Mouse (Mus musculus) heart, adult 8-10 months (tissue): ENCODE data around the gene Creg1. TPM values are rescaled to one million over a fixed set of nuclear protein-coding genes. Genes with fewer than 3 reads are reported as not detected.

Experiments used
- DNase-seq: peaks from one replicate; pipeline ENCODE4 v3.0.0; 2022; ENCODE audit warnings: low spot score
- total RNA-seq, 4 experiments: library from RNA; stranded (reverse); gene quantifications; 2 replicates each; pipeline ENCODE4 v1.2.4; 2022

The Creg1 gene
- total RNA-seq, 4 experiments from 2014 or later: 98.7 to 109 (median 103) TPM

GRCm38 (mm10) chr1:165786296-165786695 is 22.8 kb downstream of the Creg1 start:
- no peak for DNase-seq

DNA sequence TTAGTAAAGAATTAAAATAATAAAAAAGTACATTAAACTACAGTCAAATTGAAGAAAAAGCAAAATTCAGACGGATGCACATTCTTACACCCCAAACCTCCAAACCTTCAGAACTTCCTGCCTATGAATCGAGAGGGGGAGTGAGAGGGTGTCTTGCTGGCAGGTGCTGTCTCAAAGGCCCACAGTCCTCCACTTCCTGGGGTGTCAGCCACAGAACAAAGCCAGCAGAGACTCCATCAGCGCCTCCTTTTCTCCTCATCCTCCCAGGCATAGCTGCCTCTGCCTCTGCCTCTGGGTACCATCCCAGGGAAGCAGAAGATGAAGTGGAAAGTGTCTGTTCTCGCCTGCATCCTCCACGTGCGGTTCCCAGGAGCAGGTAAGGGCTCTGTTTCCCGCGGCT is 25.0 kb downstream of the Creg1 start, which contains the start of gene Cd247:
Gene Cd247 (plus strand): TSS at position 171 of the 400 bp plus-strand sequence.
- DNase-seq: no peak

- DNase-seq: no peak
Observed at GRCm38 (mm10) chr1:165789066-165789660, 25.6 kb downstream of the Creg1 start.

GRCm38 (mm10) chr1:165789963-165790362 is 26.4 kb downstream of the Creg1 start:
- no peak for DNase-seq

DNA sequence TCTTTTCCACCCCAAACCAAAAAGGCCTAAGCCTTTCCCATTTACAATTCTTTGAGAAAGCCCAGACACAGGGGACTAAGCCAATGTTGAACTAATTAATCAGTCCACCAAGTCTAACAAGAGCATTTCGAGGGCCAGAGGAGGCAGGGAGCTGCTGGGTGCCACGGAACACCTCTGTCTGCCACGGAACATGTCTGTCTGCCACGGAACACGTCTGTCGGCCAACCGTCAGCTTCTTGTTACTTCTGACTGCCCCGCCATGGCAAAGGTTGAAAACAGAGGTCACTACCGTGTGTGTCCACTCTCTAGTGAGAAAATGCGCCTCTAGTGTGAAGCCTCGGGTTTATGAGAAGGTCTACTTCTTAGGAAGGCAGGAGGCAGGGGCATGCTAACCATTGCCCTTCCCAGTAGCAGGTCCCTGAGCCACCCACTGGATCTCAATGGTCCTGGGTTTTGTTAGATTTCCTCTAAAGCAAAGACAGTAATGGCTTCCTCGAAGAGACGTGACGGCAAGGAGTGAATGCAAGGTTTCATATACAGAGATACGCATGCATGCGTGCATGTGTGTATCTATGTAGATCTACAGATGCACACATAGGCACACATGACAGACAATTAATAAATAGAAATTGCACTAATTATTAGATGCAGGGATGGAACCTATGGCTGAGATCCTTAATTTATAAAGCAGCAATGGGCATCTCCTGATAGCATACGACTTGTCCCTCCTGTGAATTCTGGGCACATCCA is 27.1 kb downstream of the Creg1 start:
- no peak for DNase-seq

GRCm38 (mm10) chr1:165791411-165791810 is 27.9 kb downstream of the Creg1 start:
- no peak for DNase-seq

DNA sequence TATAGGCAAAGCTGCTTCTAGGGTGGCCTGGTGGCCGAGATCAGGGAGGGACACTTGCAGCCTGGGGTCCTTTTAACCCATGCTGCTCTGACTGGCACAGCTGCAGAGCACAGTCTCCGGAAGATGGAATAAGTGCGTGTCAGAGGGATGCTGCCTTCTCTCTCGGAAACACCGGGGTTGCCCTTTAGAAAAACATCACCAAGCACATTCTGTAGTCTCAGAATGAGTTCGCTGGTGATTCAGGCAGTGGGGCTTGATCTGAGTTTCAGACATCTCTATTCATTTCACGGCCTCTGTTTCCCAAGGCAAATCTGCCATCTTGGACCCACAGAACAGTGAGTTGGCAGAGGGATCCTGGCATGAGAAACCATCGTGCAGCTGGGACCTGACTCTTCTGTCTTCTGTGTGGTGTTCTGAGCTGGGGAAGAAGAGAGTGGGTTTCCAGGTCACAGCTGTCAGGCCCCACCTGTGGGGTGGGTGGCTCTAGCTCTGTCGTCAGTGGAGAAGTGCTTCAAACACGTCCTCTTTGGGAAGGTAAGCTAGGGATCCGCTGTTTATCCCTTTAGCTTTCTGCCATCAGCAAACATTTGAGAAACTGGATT is 38.3 kb downstream of the Creg1 start:
- DNase-seq: no peak

DNA sequence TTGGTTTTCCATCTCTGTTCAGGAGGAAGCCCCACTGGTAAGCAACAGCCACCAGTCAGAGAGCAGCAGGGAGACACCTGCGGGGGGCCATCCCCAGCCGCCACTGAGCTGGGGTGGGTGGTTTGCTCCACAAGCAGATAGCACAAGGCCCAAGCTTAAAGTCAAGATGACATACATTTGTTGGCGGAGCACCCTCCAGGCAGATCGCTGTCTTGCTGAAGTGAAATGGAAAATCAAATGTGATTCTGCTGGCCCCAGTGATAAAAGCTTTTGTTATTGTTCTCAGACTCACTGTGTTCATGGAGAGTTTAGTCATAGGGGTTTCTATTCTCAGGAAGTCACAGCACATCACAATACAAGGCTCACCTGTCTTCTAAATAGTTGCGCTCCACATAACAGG is 39.6 kb downstream of the Creg1 start:
- no peak for DNase-seq

GRCm38 (mm10) chr1:165804133-165804532 is 40.6 kb downstream of the Creg1 start:
- DNase-seq: no peak

DNA sequence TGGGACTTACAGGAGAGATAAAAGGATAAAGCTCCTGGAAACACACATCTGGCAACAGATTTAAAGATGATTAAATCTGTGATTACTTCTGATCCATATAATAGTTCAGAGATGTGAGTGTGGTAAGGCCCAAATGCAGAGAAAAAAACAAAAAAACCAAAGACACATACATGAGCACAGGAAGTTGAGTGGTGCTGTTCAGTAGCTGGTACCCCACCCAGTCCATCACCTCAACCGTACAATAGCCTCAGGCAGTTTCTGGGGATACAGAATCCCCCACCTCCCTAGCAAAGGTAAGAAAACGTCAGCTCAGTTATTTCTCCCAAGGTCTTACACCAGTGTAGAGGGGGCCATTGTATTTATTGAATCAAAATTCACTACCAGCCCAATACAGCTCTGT is 47.1 kb downstream of the Creg1 start:
- DNase-seq: no peak

DNA sequence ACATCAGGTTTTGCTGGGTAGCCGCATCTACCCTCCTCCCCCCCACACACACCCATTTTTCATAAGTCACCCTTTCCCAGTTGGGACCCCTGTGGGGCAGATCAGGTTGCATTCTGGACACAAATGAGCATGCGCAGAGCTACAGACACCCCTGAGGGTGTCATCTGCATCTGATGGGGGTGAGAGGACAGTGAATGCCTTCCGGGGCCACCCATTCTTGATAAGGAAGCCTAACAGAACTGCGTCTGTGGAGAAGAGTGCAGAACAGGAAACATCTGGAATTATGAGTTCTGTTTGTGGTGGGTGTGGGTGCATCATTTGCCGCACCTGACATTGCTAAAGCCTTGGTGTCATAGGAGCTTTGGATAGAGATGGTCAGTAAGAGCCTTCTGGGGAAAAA is 47.6 kb downstream of the Creg1 start:
- no peak for DNase-seq

GRCm38 (mm10) chr1:165812775-165813174 is 49.2 kb downstream of the Creg1 start:
- DNase-seq: no peak

DNA sequence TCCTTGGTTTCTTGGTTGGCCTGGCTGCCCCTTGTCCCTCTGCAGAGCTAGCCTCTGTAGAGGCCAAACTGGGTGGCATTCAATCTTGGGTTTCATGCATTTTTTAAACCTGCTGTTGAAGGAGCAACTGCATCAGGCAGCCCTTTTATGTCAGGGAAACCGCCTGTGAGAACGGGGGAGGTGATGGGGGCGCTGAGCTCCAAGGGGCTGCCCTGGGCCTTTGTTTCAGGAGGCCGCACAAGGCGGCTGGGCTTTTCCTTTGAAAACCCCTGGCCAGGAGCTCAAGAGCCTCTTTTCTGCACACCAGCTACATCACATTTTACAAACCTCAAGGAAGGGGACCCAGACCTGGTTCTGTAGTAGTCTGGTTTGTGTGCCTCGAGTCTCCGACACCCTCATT is 50.6 kb downstream of the Creg1 start:
- DNase-seq: no peak

GRCm38 (mm10) chr1:165814521-165815278 is 51.2 kb downstream of the Creg1 start:
- peak; percentile 40 for DNase-seq

- no peak for DNase-seq
Observed at GRCm38 (mm10) chr1:165816391-165816790, 52.8 kb downstream of the Creg1 start.

- no peak for DNase-seq
Observed at GRCm38 (mm10) chr1:165817264-165817663, 53.7 kb downstream of the Creg1 start.

- no peak for DNase-seq
Observed at GRCm38 (mm10) chr1:165818145-165818860, 54.8 kb downstream of the Creg1 start.

DNA sequence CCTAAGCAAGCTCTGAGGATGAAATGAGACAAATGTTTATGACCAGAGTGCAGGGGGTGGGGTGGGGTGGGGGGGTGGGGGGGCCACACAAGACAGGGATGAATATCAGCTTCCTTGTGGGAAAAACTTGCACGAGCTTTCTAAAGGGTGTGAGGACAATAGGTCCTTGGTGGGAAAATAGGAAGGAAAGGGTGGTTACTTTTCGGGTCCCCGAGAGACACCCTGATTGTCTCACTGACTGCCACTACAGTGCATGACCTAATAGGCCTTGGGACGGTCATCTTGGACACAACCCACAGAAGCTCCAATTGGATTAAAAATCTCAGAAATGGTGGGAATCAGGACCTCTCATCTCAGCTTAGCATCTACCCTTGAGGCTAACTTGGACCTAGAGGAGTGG is 55.6 kb downstream of the Creg1 start:
- peak; percentile 50 for DNase-seq

GRCm38 (mm10) chr1:165822031-165822430 is 58.5 kb downstream of the Creg1 start:
- no peak for DNase-seq
